Mouse (Mus musculus) liver, embryonic 11.5 days (tissue): ENCODE data around the gene 4930512M02Rik. TPM values are rescaled to one million over a fixed set of nuclear protein-coding genes. Genes with fewer than 3 reads are reported as not detected.

Experiments
- ATAC-seq: fragments of 200-750 bp; cut with Nextera tagmentation; replicated peaks from 2 replicates; pipeline ENCODE4 v1.8.0; 2017; ENCODE audit warnings: moderate number of reproducible peaks, mild to moderate bottlenecking, moderate TSS enrichment, moderate library complexity; ENCODE audit not compliant: low FRiP score
- DNase-seq: peaks from one replicate; pipeline ENCODE4 v3.0.0-alpha.2; 2017; ENCODE audit warnings: low spot score
- H3K27ac ChIP-seq: fragments of 300-500 bp; sonication (generic); 2 replicates; pipeline ENCODE4 v1.5.1; 2014; ENCODE audit warnings: mild to moderate bottlenecking, low read depth, low read length, control low read depth
- H3K27me3 ChIP-seq: fragments of 300-500 bp; sonication (generic); replicated peaks from 2 replicates; pipeline ENCODE4 v1.6.1; 2014; ENCODE audit warnings: low read length, mixed read lengths; ENCODE audit not compliant: control insufficient read depth, insufficient read depth
- H3K36me3 ChIP-seq: fragments of 300-500 bp; sonication (generic); 2 replicates; pipeline ENCODE4 v1.6.1; 2014; ENCODE audit warnings: mild to moderate bottlenecking, low read length, moderate library complexity, mixed read lengths; ENCODE audit not compliant: control insufficient read depth, insufficient read depth
- H3K4me1 ChIP-seq: fragments of 300-500 bp; sonication (generic); replicated peaks from 2 replicates; pipeline ENCODE4 v1.6.1; 2014; ENCODE audit warnings: low read length, mixed read lengths; ENCODE audit not compliant: control insufficient read depth, insufficient read depth
- H3K4me2 ChIP-seq: fragments of 300-500 bp; sonication (generic); 2 replicates; pipeline ENCODE4 v1.6.1; 2014; ENCODE audit warnings: mild to moderate bottlenecking, control low read depth, moderate library complexity
- H3K4me3 ChIP-seq: fragments of 300-500 bp; sonication (generic); 2 replicates; pipeline ENCODE4 v1.5.1; 2014; ENCODE audit warnings: low read depth, low read length, control low read depth
- H3K9ac ChIP-seq: fragments of 300-500 bp; sonication (generic); 2 replicates; pipeline ENCODE4 v1.6.1; 2014; ENCODE audit warnings: low read depth, low read length, control low read depth
- H3K9me3 ChIP-seq: fragments of 300-500 bp; sonication (generic); 2 replicates; pipeline ENCODE4 v1.6.1; 2016; ENCODE audit warnings: low read length, inconsistent platforms, mixed read lengths; ENCODE audit not compliant: control insufficient read depth
- WGBS: fragments of 180-500 bp; shearing (Covaris S2); extraction: QIAGEN DNeasy Blood & Tissue Kit; methylation state at CpG from one replicate; pipeline ENCODE4 v1.1.7; 2014; 5-methylcytosine and 5-hydroxymethylcytosine counted together
- polyA plus RNA-seq: library from polyadenylated mRNA; unstranded; fragments of >200 nt; fragmentation: Nextera tagmentation; extraction: Ambion mirVana; gene quantifications from 2 replicates; pipeline ENCODE4 v1.2.1, GENCODE M21; 2014

The 4930512M02Rik gene
- polyA plus RNA-seq, 1 experiment from 2014 or later, result not detected

DNA sequence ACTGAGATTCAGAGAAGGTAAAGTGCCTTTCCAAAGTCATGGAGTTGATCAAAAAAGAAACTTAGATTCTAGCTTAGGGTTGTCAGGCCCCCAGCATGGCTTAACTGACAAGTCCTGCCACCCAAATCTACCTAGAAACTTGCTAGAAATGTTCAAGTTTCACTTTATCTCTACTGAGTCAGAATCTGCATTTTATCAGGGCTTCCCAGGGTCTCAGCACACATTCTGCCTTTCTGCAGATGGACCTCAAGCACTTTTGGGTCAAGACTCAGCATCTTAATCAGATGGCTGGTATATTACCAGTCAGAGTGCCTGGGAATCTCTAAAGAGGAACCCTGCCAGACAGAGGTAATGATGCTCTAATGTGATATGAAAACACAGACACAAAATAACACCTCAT lies 56.9 kb downstream of the 4930512M02Rik start:
- Histone ChIP-seq H3K9ac (no peak overlapping the region), H3K27me3 (no peaks in the 10 kb centered on the region), H3K27ac (peak overlapping the region; percentile 43), H3K9me3 (no peaks in the 10 kb centered on the region), H3K4me2 (peak overlapping the region; percentile 39), H3K4me1 (peaks cover 19% of the 10 kb centered on the region), H3K36me3 (no peaks in the 10 kb centered on the region), H3K4me3 (no peak overlapping the region)
- DNase-seq (no peak), ATAC-seq (peak; percentile 77)

DNA sequence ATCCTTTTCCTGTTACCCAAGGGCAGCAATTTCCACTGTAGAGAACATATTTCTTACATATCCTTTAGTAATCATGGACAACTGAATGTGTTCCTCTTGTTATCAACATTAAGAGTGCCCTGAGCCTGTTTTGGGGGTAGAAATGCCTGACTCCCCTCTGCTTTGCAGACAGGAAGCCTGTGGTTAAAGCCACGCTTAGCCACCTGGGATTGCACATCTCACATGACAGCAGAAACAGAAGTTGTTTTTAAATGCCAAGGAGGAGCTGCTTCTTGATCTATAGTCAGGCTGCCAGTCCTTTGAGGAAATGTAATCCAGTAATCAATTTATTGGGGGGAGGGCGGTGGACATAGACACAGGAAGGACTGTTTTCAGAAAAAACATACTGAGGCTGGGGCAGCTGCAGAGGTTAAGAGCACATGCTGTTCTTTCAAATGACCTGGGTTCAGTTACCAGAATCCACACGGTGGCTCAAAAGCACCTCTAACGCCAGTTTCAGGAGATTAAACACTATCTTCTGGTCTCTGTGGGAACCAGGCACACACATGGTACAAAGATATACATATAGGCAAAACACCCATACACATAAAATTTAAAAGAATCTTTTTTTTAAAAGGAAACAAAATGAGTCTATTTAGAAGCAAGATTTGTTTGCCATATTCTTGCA lies 58.0 kb downstream of the 4930512M02Rik start:
- WGBS, result 40% methylated on average over 4 of the region's 4 CpGs

DNA sequence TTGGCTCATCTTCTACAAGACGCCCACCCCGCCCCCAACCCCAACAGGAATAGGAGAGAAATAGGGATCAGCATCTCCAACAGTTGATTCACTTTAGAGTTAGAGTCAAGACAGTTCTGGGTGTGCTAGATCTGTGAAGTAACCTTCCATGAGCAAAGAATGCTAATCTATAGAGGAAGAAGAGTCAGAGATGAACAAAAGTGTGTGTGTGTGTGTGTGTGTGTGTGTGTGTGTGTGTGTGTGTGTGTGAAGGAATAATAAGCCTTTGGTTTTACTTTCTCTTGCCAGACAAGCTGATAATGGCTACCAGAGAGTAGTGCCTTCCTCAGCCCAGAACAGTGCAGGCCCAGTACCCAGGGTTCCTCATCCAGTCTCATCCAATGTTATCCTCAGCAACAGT lies 59.6 kb downstream of the 4930512M02Rik start:
- 88% methylated on average over 2 of the region's 2 CpGs for WGBS
- no peaks in the 10 kb centered on the region for H3K9me3 ChIP-seq
- no peak overlapping the region for H3K4me2 ChIP-seq
- no peak overlapping the region for H3K4me3 ChIP-seq
- ATAC-seq (no peak), DNase-seq (no peak)
- H3K27ac ChIP-seq, result no peak overlapping the region
- H3K9ac ChIP-seq, result no peak overlapping the region
- H3K36me3 ChIP-seq, result no peaks in the 10 kb centered on the region
- no peaks in the 10 kb centered on the region for H3K27me3 ChIP-seq
- H3K4me1 ChIP-seq, result peaks cover 28% of the 10 kb centered on the region

More for the DNA sequence above, 58.0 kb downstream of the 4930512M02Rik start:
- DNase-seq (no peak), ATAC-seq (peak; percentile 52)
- Histone ChIP-seq H3K4me2 (no peak overlapping the region; the same call in 1 of the 2 replicates), H3K4me3 (no peak overlapping the region), H3K27ac (no peak overlapping the region; the same call in 1 of the 2 replicates), H3K27me3 (no peaks in the 10 kb centered on the region), H3K9ac (no peak overlapping the region), H3K36me3 (no peaks in the 10 kb centered on the region), H3K9me3 (no peaks in the 10 kb centered on the region), H3K4me1 (peaks cover 23% of the 10 kb centered on the region)

DNA sequence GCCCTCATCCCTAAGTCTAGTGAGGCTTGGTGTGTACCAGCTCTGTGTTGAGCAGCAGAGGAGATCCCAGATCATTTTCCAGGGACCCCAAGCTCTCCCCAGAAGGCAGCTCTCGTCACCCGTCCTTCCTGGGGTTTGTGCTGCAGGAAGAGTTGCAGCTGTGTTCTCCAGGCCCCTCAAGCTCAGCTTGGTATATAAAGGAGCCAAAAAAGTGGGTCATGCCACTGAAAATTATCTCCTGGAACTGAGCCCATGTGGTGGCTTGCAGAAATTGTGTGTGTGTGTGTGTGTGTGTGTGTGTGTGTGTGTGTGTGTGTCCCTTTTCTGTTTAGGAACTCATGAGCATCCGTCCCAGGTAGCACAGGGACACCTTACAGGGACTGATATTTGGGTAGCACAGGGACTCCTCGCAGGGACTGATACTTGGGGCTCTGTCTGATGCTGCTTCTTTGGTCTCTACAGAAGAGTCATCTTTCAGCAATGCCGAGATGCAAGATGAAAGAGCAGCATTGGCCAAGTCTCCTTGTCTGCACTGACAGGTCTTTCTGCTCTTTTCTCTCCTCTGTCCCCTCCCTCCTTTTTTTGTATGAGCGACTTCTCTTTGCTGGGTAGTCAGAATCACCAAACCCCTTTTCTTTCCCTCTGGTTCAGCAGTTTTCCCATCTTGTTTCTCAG lies 62.4 kb downstream of the 4930512M02Rik start:
- no peak overlapping the region for H3K4me3 ChIP-seq
- ATAC-seq (no peak), DNase-seq (no peak)
- 0 out of 2 replicates have a peak overlapping the region, but pooled peaks have one; percentile 32 for H3K27ac ChIP-seq
- WGBS, result 70% methylated on average over 6 of the region's 6 CpGs
- no peaks in the 10 kb centered on the region for H3K36me3 ChIP-seq
- no peak overlapping the region for H3K9ac ChIP-seq
- H3K27me3 ChIP-seq, result no peaks in the 10 kb centered on the region
- no peaks in the 10 kb centered on the region for H3K9me3 ChIP-seq
- H3K4me2 ChIP-seq, result no peak overlapping the region
- H3K4me1 ChIP-seq, result peaks cover 21% of the 10 kb centered on the region

DNA sequence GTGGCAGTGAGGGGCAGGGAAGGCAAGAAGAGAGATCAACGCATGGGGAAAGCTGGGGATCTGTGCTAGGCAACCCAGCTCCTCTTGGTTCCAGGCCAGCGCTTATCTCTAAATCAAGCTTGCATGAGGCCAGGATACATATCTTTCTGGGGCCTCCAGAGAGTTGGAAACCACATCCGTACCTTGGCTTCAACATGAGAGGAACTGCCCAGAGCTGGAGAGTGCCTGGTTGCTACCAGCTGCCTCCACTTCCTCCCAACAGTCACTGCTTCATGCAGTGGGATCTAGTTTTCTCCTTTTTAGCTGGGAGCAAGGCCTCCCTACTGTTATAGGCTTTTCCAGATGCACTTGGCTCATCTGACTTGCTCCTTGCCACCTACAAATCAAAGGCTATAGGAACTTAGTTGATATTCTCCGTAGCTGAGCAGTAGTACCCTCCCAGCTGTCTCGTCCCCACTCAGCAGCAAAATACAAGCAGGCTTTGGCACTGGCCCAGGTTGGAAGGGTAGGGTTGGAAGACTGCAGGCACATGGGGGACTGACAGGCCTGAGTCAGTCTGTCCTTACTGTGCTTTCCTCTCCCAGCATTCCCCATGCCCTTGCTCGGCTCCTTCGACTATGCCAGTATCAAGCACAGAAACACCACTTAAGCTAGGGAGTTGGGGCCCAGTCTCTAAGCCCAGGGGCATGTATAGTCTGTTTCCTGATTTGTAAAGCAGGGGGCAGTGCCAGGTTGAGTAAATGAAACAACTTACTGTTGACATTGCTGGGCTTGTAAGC lies 63.2 kb downstream of the 4930512M02Rik start:
- DNase-seq, result no peak
- 47% methylated on average over 7 of the region's 7 CpGs for WGBS
- 0 out of 2 replicates have a peak overlapping the region, but pooled peaks have one; percentile 32 for H3K27ac ChIP-seq

DNA sequence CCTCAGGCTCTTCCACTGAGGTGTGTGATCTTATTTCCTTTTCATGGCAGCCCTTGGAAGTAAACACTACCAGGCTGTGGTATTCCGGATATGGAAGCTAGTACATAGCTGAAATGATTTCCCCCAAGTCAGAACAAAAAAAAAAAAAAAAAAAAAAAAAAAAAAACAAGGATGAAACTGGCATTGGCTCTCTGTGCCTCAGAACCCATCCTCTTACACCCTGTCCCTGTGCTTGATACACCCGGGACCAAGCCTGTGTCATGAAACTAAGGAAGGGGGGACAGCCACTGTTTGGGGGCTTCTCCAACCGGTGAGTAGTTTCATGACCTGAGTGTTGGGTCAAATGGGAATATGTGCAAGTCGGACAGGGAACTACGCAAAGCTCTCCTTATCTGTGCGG lies 66.5 kb downstream of the 4930512M02Rik start:
- Histone ChIP-seq H3K27me3 (no peaks in the 10 kb centered on the region), H3K4me2 (no peak overlapping the region), H3K9me3 (no peaks in the 10 kb centered on the region), H3K4me3 (no peak overlapping the region), H3K9ac (no peak overlapping the region), H3K27ac (no peak overlapping the region), H3K36me3 (no peaks in the 10 kb centered on the region), H3K4me1 (peaks cover 9% of the 10 kb centered on the region; the same call in 1 of the 2 replicates)
- 74% methylated on average over 6 of the region's 6 CpGs for WGBS
- no peak for DNase-seq
- ATAC-seq, result no peak

More for the DNA sequence above, 63.2 kb downstream of the 4930512M02Rik start:
- Histone ChIP-seq H3K4me3 (no peak overlapping the region), H3K4me2 (no peak overlapping the region), H3K9ac (no peak overlapping the region), H3K27me3 (no peaks in the 10 kb centered on the region), H3K4me1 (peaks cover 15% of the 10 kb centered on the region), H3K36me3 (no peaks in the 10 kb centered on the region), H3K9me3 (no peaks in the 10 kb centered on the region)
- peak; percentile 27; the same call in 1 of the 2 replicates for ATAC-seq

DNA sequence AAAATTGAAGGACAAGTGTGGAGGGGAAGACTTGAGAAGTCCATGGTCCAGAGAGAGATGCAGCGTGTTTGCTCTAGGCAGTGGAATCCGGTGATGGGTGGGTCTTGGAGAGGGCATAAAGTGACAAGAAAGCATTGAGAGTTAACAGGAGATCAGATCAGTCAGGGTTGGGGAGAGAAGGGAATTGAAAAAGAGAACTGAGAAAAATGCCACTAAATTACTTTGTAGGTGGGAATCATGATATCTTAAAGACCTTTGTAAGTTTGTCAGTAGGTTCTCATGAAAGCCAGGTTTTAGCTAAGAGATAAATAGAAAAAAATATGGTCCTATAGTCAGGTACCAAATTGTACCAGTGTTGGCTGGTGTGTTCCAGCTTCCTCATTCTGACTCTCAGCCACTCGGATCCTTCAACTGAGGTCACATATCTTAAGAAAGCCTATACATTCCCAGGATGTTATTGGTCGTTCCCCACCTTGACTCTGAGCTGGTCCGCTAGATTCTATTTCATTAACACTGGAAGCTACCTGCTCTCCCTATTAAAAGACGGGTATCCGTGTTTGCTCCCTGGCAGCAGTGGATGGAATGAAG lies 68.4 kb downstream of the 4930512M02Rik start:
- 66% methylated on average over 7 of the region's 7 CpGs for WGBS
- H3K36me3 ChIP-seq, result no peaks in the 10 kb centered on the region
- H3K9ac ChIP-seq, result no peak overlapping the region
- H3K9me3 ChIP-seq, result no peaks in the 10 kb centered on the region
- H3K4me1 ChIP-seq, result peaks cover under 1% of the 10 kb centered on the region; the same call in 1 of the 2 replicates
- DNase-seq (no peak), ATAC-seq (no peak)
- no peaks in the 10 kb centered on the region for H3K27me3 ChIP-seq
- no peak overlapping the region for H3K4me3 ChIP-seq
- no peak overlapping the region for H3K4me2 ChIP-seq
- no peak overlapping the region for H3K27ac ChIP-seq

DNA sequence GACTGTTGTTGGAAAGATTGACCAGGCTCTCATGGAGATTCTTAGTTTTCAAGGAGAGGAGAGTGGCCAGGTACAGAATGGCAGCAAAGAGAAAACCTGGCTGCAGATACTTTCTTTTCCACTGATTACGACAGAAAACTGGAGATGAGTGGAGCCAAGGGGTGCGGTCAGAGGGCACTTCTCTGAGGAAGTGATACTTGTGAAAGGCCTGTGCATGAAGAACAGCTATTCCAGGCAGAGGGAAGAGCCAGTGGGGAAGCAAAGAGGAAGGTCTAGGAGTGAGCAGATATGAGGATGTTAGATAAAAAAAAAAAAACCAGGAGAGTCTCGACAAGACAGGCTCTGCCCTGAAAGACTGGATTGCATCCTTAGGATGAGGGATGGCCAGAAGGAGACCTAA lies 69.0 kb downstream of the 4930512M02Rik start:
- no peak for DNase-seq
- Histone ChIP-seq H3K4me3 (no peak overlapping the region), H3K27me3 (no peaks in the 10 kb centered on the region), H3K9me3 (no peaks in the 10 kb centered on the region), H3K36me3 (no peaks in the 10 kb centered on the region), H3K9ac (no peak overlapping the region), H3K4me2 (no peak overlapping the region), H3K27ac (no peak overlapping the region), H3K4me1 (no peaks in the 10 kb centered on the region; the same call in 1 of the 2 replicates)
- WGBS, result 59% methylated on average over 3 of the region's 3 CpGs
- ATAC-seq, result no peak
